Comparison of ENCODE assay signal across 16 mouse cellular contexts in genomic region chr17:78216526-78216925, GRCm38 (mm10). TPM values are rescaled to one million over a fixed set of nuclear protein-coding genes. Genes with fewer than 3 reads are reported as not detected.
DNase-seq lines count a peak whose midpoint lies in the region; ATAC-seq and TF ChIP-seq lines count a peak whose summit lies in the region.
"Had no signal": no experiment of that assay in that cellular context is flagged by ENCODE, and none has a peak within 500 bp of the region (broad histone marks: within the 10 kb centered on the region; RNA-seq: fewer than 3 reads in every experiment).

No protein-coding gene starts in this region.

- H3K9me3 ChIP-seq in liver, embryonic 12.5 days (replicated peaks) = no peaks in the 10 kb centered on the region
- H3K9me3 ChIP-seq: forebrain, embryonic 15.5 days; midbrain, embryonic 15.5 days had no signal

- no peak overlapping the region; the same call in 1 of the 2 replicates for H3K4me3 ChIP-seq in heart, adult 2 months
- no peak overlapping the region for H3K4me3 ChIP-seq in liver, adult 2 months (ENCODE audit: insufficient read depth, low read depth, low read length)
- no peak overlapping the region for H3K4me3 ChIP-seq in liver, embryonic 12.5 days
- H3K4me3 ChIP-seq: forebrain, embryonic 15.5 days; midbrain, embryonic 15.5 days had no signal

- peak; percentile 53 for DNase-seq in adrenal gland, adult 2 months
- no peak for DNase-seq in adrenal gland, adult 8-10 months
- DNase-seq in heart, adult 2 months = peak; percentile 50 to 56
- DNase-seq in heart, postnatal 25 days (ENCODE audit: low spot score) = no peak
- DNase-seq in liver, adult 2 months (ENCODE audit: extremely low read depth, low read depth, low spot score) = peak; percentile 46
- peak; percentile 40 to 41 for DNase-seq in heart, postnatal 36 days
- DNase-seq in frontal cortex, postnatal 36 days (ENCODE audit: low spot score in 2 of 2) = no peak
- DNase-seq: cerebellum, adult 9-10 months; embryo, embryonic 11 days; lung, embryonic 14.5 days; thymus, adult 2 months had no signal

- TF ChIP-seq EP300 in heart, adult 2 months (IDR thresholded peaks at IDR 0.05; ENCODE audit: insufficient read depth, low read depth, low read length) = 0 out of 2 replicates have a peak, but pooled peaks have one; percentile 6

- H3K4me1 ChIP-seq in heart, adult 2 months (ENCODE audit: control insufficient read depth, insufficient read depth, low read length) = peaks cover 21% of the 10 kb centered on the region
- peaks cover 14% of the 10 kb centered on the region; the same call in 1 of the 2 replicates for H3K4me1 ChIP-seq in liver, adult 2 months (ENCODE audit: control insufficient read depth, insufficient read depth, low read length)
- peaks cover 13% of the 10 kb centered on the region for H3K4me1 ChIP-seq in liver, embryonic 12.5 days
- H3K4me1 ChIP-seq: midbrain, embryonic 15.5 days had no signal

- ATAC-seq in liver, embryonic 12.5 days = no peak
- ATAC-seq: forebrain, embryonic 15.5 days; hindbrain, embryonic 16.5 days; midbrain, embryonic 15.5 days had no signal

- H3K27me3 ChIP-seq in heart, adult 2 months (ENCODE audit: control insufficient read depth, insufficient read depth, low read length) = no peaks in the 10 kb centered on the region
- H3K27me3 ChIP-seq in liver, adult 2 months (ENCODE audit: control insufficient read depth, insufficient read depth, low read length) = no peaks in the 10 kb centered on the region
- H3K27me3 ChIP-seq in liver, embryonic 12.5 days (replicated peaks) = no peaks in the 10 kb centered on the region
- H3K27me3 ChIP-seq: CH12.LX; forebrain, embryonic 15.5 days; midbrain, embryonic 15.5 days had no signal

- H3K9ac ChIP-seq in heart, adult 2 months (ENCODE audit: low read depth, low read length) = 0 out of 2 replicates have a peak overlapping the region, but pooled peaks have one; percentile 16
- H3K9ac ChIP-seq in liver, adult 2 months (ENCODE audit: low read depth, low read length) = no peak overlapping the region
- no peak overlapping the region for H3K9ac ChIP-seq in liver, embryonic 12.5 days
- H3K9ac ChIP-seq: forebrain, embryonic 15.5 days; lung, embryonic 14.5 days; midbrain, embryonic 15.5 days had no signal

- H3K79me2 ChIP-seq in heart, adult 2 months (replicated peaks; ENCODE audit: control insufficient read depth, insufficient read depth, low read length) = peaks cover 8% of the 10 kb centered on the region; the same call in 1 of the 2 replicates
- H3K79me2 ChIP-seq in liver, adult 2 months (ENCODE audit: control insufficient read depth, insufficient read depth, low read length) = peaks cover 15% of the 10 kb centered on the region; the same call in 1 of the 2 replicates

- no peak overlapping the region for H3K4me2 ChIP-seq in liver, embryonic 12.5 days
- H3K4me2 ChIP-seq: forebrain, embryonic 15.5 days; lung, embryonic 14.5 days; midbrain, embryonic 15.5 days had no signal

- WGBS in heart, adult 2 months = 14% methylated on average over 3 of the region's 3 CpGs
- WGBS in liver, adult 2 months = 53% methylated on average over 3 of the region's 3 CpGs
- 69% methylated on average over 3 of the region's 3 CpGs for WGBS in liver, embryonic 12.5 days (ENCODE audit: insufficient replicate concordance)

- H3K27ac ChIP-seq in heart, adult 2 months = peak overlapping the region; percentile 62
- H3K27ac ChIP-seq in liver, adult 2 months (replicated peaks; ENCODE audit: insufficient read depth, low read depth, low read length) = peak overlapping the region; percentile 51
- H3K27ac ChIP-seq in liver, embryonic 12.5 days = no peak overlapping the region
- H3K27ac ChIP-seq: forebrain, embryonic 15.5 days; midbrain, embryonic 15.5 days had no signal

- H3K36me3 ChIP-seq in heart, adult 2 months (ENCODE audit: control insufficient read depth, insufficient read depth, low read length) = peaks cover 29% of the 10 kb centered on the region
- H3K36me3 ChIP-seq in liver, adult 2 months (ENCODE audit: control insufficient read depth, insufficient read depth, low read length) = no peaks in the 10 kb centered on the region; the same call in 1 of the 2 replicates
- H3K36me3 ChIP-seq in liver, embryonic 12.5 days = no peaks in the 10 kb centered on the region
- H3K36me3 ChIP-seq: forebrain, embryonic 15.5 days; midbrain, embryonic 15.5 days had no signal

- intact Hi-C loops in heart, adult 2 months (cut with DNase I) = no loop called here
- intact Hi-C loops in heart, postnatal 25 days (cut with DNase I) = no loop called here
- intact Hi-C loops in heart, postnatal 36 days (cut with DNase I) = no loop called here

- TF ChIP-seq POLR2A in heart, adult 2 months (IDR thresholded peaks at IDR 0.05; ENCODE audit: insufficient read depth, low read depth, low read length) = no peak
- TF ChIP-seq POLR2A in liver, adult 2 months (IDR thresholded peaks at IDR 0.05; ENCODE audit: extremely low read depth, insufficient read depth, low read length) = no peak

- TF ChIP-seq CTCF in heart, adult 2 months (IDR thresholded peaks at IDR 0.05) = peak; percentile 22; the same call in 1 of the 2 replicates
- TF ChIP-seq CTCF in liver, adult 2 months (IDR thresholded peaks at IDR 0.05; ENCODE audit: low read depth, low read length) = no peak

RNA-seq across cellular contexts. Expression of gene Crim1, which starts 16.5 kb away (rescaled TPM):
- 10 to 100 TPM; 30.8 to 32.5 TPM for total RNA-seq in adrenal gland, adult 2 months (2021)
- 12.9 and 18.8 TPM in 2 replicates for polyA plus RNA-seq in adrenal gland, adult 2 months (2012; rRNA removed)
- total RNA-seq in adrenal gland, adult 8-10 months (2022) = 10 to 100 TPM; 36.6 to 49.5 (median 41.8) TPM
- total RNA-seq in heart, adult 2 months (2021) = 10 to 100 TPM; 50.6 to 55.4 TPM
- 28.2 and 42.9 TPM in 2 replicates for polyA plus RNA-seq in heart, adult 2 months (2012; rRNA removed)
- 10 to 100 TPM; 45.2 to 48.7 TPM for total RNA-seq in heart, postnatal 25 days (2021)
- 9.0 and 11.7 TPM in 2 replicates for total RNA-seq in liver, adult 2 months (2014; rRNA removed)
- polyA plus RNA-seq in liver, adult 2 months (2012; rRNA removed) = 5.6 and 6.5 TPM in 2 replicates
- 1.5 and 2.1 TPM in 2 replicates for polyA plus RNA-seq in liver, embryonic 12.5 days (2016; fragmentation: Nextera tagmentation; extraction: Ambion mirVana)
- 10 to 100 TPM; 50.7 to 64.8 TPM for total RNA-seq in heart, postnatal 36 days (2021)

Comparison
In these comparisons a context has a peak if more than half of its experiments do, and no peak if none do; other contexts are left out.
1. DNase-seq: peak in adrenal gland, adult 2 months (single experiment), heart, adult 2 months (2 of 2), liver, adult 2 months (single experiment) and heart, postnatal 36 days (2 of 2); none in adrenal gland, adult 8-10 months (single experiment), heart, postnatal 25 days (single experiment) and frontal cortex, postnatal 36 days (0 of 2).